Mouse (Mus musculus) C2C12 (cell line): ENCODE measurements at regions not wholly inside any gene's neighbourhood (a gene's known extent, or its start where the extent isn't known, plus 50 kb on each side); places are given as distances from the start of the nearest gene placed in this dataset.

Source experiments
- CTCF ChIP-seq: IDR thresholded peaks from one replicate; pipeline ENCODE4 v1.5.1; 2011; ENCODE audit not compliant: control insufficient read depth, insufficient read depth, insufficient read length
- MAX ChIP-seq: IDR thresholded peaks from one replicate; pipeline ENCODE4 v1.6.1; 2011; ENCODE audit warnings: mild to moderate bottlenecking, control low read depth
- MYOD1 ChIP-seq: IDR thresholded peaks from one replicate; pipeline ENCODE4 v1.6.1; 2011; ENCODE audit warnings: low read depth; ENCODE audit not compliant: control insufficient read depth, insufficient read length
- MYOG ChIP-seq: IDR thresholded peaks from one replicate; pipeline ENCODE4 v1.6.1; 2011; ENCODE audit not compliant: control insufficient read depth, insufficient read length; ENCODE audit errors: extremely low read depth
- USF1 ChIP-seq: IDR thresholded peaks from one replicate; pipeline ENCODE4 v1.6.1; 2011; ENCODE audit warnings: low read depth, mild to moderate bottlenecking, control low read depth, moderate library complexity

DNA sequence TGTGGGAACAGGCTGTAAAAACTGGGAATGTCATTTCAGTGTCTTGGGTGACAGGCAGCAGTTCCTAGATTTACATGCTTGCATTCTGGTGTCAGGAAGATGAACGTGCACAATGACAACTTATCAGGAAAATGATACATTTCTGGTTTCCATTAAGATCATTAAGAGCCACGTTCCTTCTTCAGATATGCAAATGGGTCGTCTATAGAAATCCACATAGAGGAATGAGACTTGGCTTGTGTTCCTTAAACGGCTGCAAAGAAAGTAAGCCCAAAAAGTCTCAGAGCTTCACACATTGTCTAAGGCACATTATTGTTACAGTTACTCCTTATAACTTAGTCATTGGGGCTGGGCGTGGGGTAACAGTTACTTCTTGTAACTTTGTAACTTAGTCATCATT, 314.4 kb downstream of the Ttll7 start:
- TF ChIP-seq CTCF (no peak), USF1 (no peak), MYOG (no peak), MAX (no peak), MYOD1 (no peak)
